In the genomic region with DNA sequence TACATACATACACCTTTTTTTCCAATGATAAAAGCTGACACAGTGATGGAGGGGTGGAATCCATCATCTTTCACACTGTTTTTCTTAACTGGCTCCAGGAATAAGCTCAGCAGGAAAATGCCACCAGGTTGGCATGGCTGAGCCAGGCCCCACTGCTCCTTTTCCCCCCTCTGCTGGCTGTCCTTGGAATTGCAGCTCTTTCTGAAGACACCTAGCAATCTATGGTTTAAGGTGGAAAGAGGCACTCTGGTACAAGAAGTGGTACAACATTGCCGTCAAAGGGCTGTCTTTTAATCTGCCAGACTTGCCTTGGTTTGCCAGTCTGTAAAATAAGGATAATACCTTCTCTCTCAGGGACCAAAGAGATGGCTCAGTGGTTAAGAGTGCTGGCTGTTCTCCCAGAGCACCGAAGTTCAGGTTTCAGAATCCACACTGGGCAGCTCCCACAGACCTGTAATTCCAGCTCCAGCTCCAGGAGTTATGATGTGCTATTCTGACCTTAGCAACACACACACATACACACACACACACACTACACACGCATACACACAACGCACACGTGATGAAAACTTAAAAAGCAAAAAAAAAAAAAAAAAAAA, we compare ENCODE assay signal across 9 mouse cellular contexts. TPM values are rescaled to one million over a fixed set of nuclear protein-coding genes. Genes with fewer than 3 reads are reported as not detected.
DNase-seq lines count a peak whose midpoint lies in the region; ATAC-seq and TF ChIP-seq lines count a peak whose summit lies in the region.
"Had no signal": no experiment of that assay in that cellular context is flagged by ENCODE, and none has a peak within 500 bp of the region (broad histone marks: within the 10 kb centered on the region; RNA-seq: fewer than 3 reads in every experiment).

No protein-coding gene starts in this region.

- no peaks in the 10 kb centered on the region for H3K9me3 ChIP-seq in kidney, embryonic 15.5 days (replicated peaks)
- H3K9me3 ChIP-seq in liver, embryonic 11.5 days (ENCODE audit: control insufficient read depth, low read length): no peaks in the 10 kb centered on the region

- TF ChIP-seq CTCF in kidney, adult 2 months (conservative IDR thresholded peaks at IDR 0.05; ENCODE audit: insufficient read depth, insufficient read length, low read depth, low read length): peak; percentile 90
- TF ChIP-seq CTCF in olfactory bulb, adult 2 months (IDR thresholded peaks at IDR 0.05; ENCODE audit: insufficient read depth, low read depth, low read length): peak; percentile 83
- TF ChIP-seq CTCF in thymus, adult 2 months (IDR thresholded peaks at IDR 0.05; ENCODE audit: borderline replicate concordance, control insufficient read depth, extremely low read depth, insufficient read depth, low read length, poor library complexity): peak; percentile 80; the same call in 1 of the 2 replicates

- WGBS in kidney, adult 2 months: 53% methylated on average over 5 of the region's 5 CpGs
- 55% methylated on average over 5 of the region's 5 CpGs for WGBS in kidney, embryonic 15.5 days
- WGBS in liver, embryonic 11.5 days: 68% methylated on average over 5 of the region's 5 CpGs
- 75% methylated on average over 5 of the region's 5 CpGs for WGBS in olfactory bulb, adult 2 months
- WGBS in thymus, adult 2 months: 68% methylated on average over 5 of the region's 5 CpGs

- no peaks in the 10 kb centered on the region for H3K27me3 ChIP-seq in kidney, adult 2 months (replicated peaks; ENCODE audit: control insufficient read depth, insufficient read depth, low read length)
- H3K27me3 ChIP-seq in kidney, embryonic 15.5 days: no peaks in the 10 kb centered on the region
- H3K27me3 ChIP-seq in liver, embryonic 11.5 days (replicated peaks; ENCODE audit: control insufficient read depth, insufficient read depth, low read length): no peaks in the 10 kb centered on the region
- H3K27me3 ChIP-seq in thymus, adult 2 months (ENCODE audit: control insufficient read depth, insufficient read depth, low read length): no peaks in the 10 kb centered on the region

- no peaks in the 10 kb centered on the region for H3K36me3 ChIP-seq in kidney, adult 2 months (ENCODE audit: control insufficient read depth, insufficient read depth, low read length)
- H3K36me3 ChIP-seq in kidney, embryonic 15.5 days: no peaks in the 10 kb centered on the region
- no peaks in the 10 kb centered on the region for H3K36me3 ChIP-seq in liver, embryonic 11.5 days (ENCODE audit: control insufficient read depth, insufficient read depth, low read length)
- no peaks in the 10 kb centered on the region for H3K36me3 ChIP-seq in thymus, adult 2 months (ENCODE audit: control insufficient read depth, insufficient read depth, low read length)

- H3K27ac ChIP-seq in kidney, adult 2 months (ENCODE audit: insufficient read depth, low read depth, low read length): no peak overlapping the region
- no peak overlapping the region for H3K27ac ChIP-seq in kidney, embryonic 15.5 days
- H3K27ac ChIP-seq in liver, embryonic 11.5 days (ENCODE audit: low read depth, low read length): no peak overlapping the region
- H3K27ac ChIP-seq in olfactory bulb, adult 2 months (ENCODE audit: insufficient read depth, low read depth, low read length): no peak overlapping the region
- no peak overlapping the region for H3K27ac ChIP-seq in thymus, adult 2 months (ENCODE audit: control insufficient read depth, insufficient read depth, low read length)

- no peak overlapping the region for H3K9ac ChIP-seq in kidney, embryonic 15.5 days
- H3K9ac ChIP-seq in liver, embryonic 11.5 days (ENCODE audit: low read depth, low read length): no peak overlapping the region

- peak; percentile 80 for DNase-seq in kidney, adult 2 months
- DNase-seq in cerebellum, adult 9-10 months: peak; percentile 82
- DNase-seq in gastrocnemius, adult 18-20 months (ENCODE audit: low spot score): peak; percentile 85
- peak; percentile 82 for DNase-seq in kidney, adult 9 months
- peak; percentile 69 for DNase-seq in liver, embryonic 11.5 days (ENCODE audit: low spot score)
- peak; percentile 85 for DNase-seq in thymus, adult 2 months

- no peaks in the 10 kb centered on the region for H3K4me1 ChIP-seq in kidney, adult 2 months (ENCODE audit: control insufficient read depth, insufficient read depth, low read length)
- no peaks in the 10 kb centered on the region for H3K4me1 ChIP-seq in kidney, embryonic 15.5 days
- H3K4me1 ChIP-seq in liver, embryonic 11.5 days (replicated peaks; ENCODE audit: control insufficient read depth, insufficient read depth, low read length): no peaks in the 10 kb centered on the region
- H3K4me1 ChIP-seq in olfactory bulb, adult 2 months (ENCODE audit: control insufficient read depth, insufficient read depth, low read length): no peaks in the 10 kb centered on the region
- no peaks in the 10 kb centered on the region for H3K4me1 ChIP-seq in thymus, adult 2 months (replicated peaks; ENCODE audit: control insufficient read depth, insufficient read depth, low read length)

- H3K4me2 ChIP-seq in kidney, embryonic 15.5 days: no peak overlapping the region
- no peak overlapping the region for H3K4me2 ChIP-seq in liver, embryonic 11.5 days

- no peak overlapping the region for H3K4me3 ChIP-seq in kidney, adult 2 months (ENCODE audit: insufficient read depth, low read depth, low read length)
- no peak overlapping the region for H3K4me3 ChIP-seq in kidney, embryonic 15.5 days (replicated peaks)
- no peak overlapping the region for H3K4me3 ChIP-seq in liver, embryonic 11.5 days (ENCODE audit: low read depth, low read length)
- H3K4me3 ChIP-seq in olfactory bulb, adult 2 months (ENCODE audit: insufficient read depth, low read depth, low read length): no peak overlapping the region
- no peak overlapping the region for H3K4me3 ChIP-seq in thymus, adult 2 months (ENCODE audit: control insufficient read depth, insufficient read depth, low read length)
- H3K4me3 ChIP-seq: erythroblast, embryonic 14.5 days had no signal

- no peak for ATAC-seq in kidney, embryonic 15.5 days (replicated peaks; ENCODE audit: low FRiP score)
- no peak for ATAC-seq in liver, embryonic 11.5 days (replicated peaks; ENCODE audit: low FRiP score)

- TF ChIP-seq POLR2A in kidney, adult 2 months (IDR thresholded peaks at IDR 0.05; ENCODE audit: low read depth, low read length): no peak
- no peak for TF ChIP-seq POLR2A in olfactory bulb, adult 2 months (IDR thresholded peaks at IDR 0.05; ENCODE audit: insufficient read depth, low read depth, low read length)
- no peak for TF ChIP-seq POLR2A in thymus, adult 2 months (IDR thresholded peaks at IDR 0.05; ENCODE audit: control insufficient read depth, extremely low read depth, insufficient read depth, low read length, poor library complexity)

RNA-seq across cellular contexts. Expression of gene 5730455P16Rik, which starts 25.9 kb away (rescaled TPM):
- 4.1 and 5.0 TPM in 2 replicates for polyA plus RNA-seq in kidney, adult 2 months (2012; rRNA removed)
- polyA plus RNA-seq in kidney, embryonic 15.5 days (2015; fragmentation: Nextera tagmentation; extraction: Ambion mirVana): 20.7 and 21.2 TPM in 2 replicates
- total RNA-seq in gastrocnemius, adult 18-20 months (2021): 10 to 100 TPM; 34.3 to 35.0 TPM
- 15.9 and 16.1 TPM in 2 replicates for polyA plus RNA-seq in liver, embryonic 11.5 days (2014; fragmentation: Nextera tagmentation; extraction: Ambion mirVana)
- polyA plus RNA-seq in olfactory bulb, adult 2 months (2012; ENCODE audit: insufficient read depth, insufficient read length, low replicate concordance, missing spikeins): not detected in 2 replicates
- 5.4 and 8.6 TPM in 2 replicates for polyA plus RNA-seq in thymus, adult 2 months (2012; rRNA removed)

RNA-seq across cellular contexts. Expression of gene Zfp207, which starts 31.1 kb away (rescaled TPM):
- polyA plus RNA-seq in kidney, adult 2 months (2012; rRNA removed): 66.8 and 72.8 TPM in 2 replicates
- polyA plus RNA-seq in kidney, embryonic 15.5 days (2015; fragmentation: Nextera tagmentation; extraction: Ambion mirVana): 243 and 252 TPM in 2 replicates
- 10 to 100 TPM; 55.4 to 55.5 TPM for total RNA-seq in gastrocnemius, adult 18-20 months (2021)
- polyA plus RNA-seq in liver, embryonic 11.5 days (2014; fragmentation: Nextera tagmentation; extraction: Ambion mirVana): 244 and 245 TPM in 2 replicates
- polyA plus RNA-seq in olfactory bulb, adult 2 months (2012; ENCODE audit: insufficient read depth, insufficient read length, low replicate concordance, missing spikeins): 162 and 401 TPM in 2 replicates
- 243 and 267 TPM in 2 replicates for polyA plus RNA-seq in thymus, adult 2 months (2012; rRNA removed)

RNA-seq across cellular contexts. Expression of gene Rhbdl3, which starts 51.2 kb away (rescaled TPM):
- 2.6 and 2.8 TPM in 2 replicates for polyA plus RNA-seq in kidney, adult 2 months (2012; rRNA removed)
- 2.5 and 2.9 TPM in 2 replicates for polyA plus RNA-seq in kidney, embryonic 15.5 days (2015; fragmentation: Nextera tagmentation; extraction: Ambion mirVana)
- total RNA-seq in gastrocnemius, adult 18-20 months (2021): 1 to 10 TPM; 4.2 to 5.1 TPM
- polyA plus RNA-seq in liver, embryonic 11.5 days (2014; fragmentation: Nextera tagmentation; extraction: Ambion mirVana): 0.29 and 0.60 TPM in 2 replicates
- polyA plus RNA-seq in olfactory bulb, adult 2 months (2012; ENCODE audit: insufficient read depth, insufficient read length, low replicate concordance, missing spikeins): not detected in 2 replicates
- polyA plus RNA-seq in thymus, adult 2 months (2012; rRNA removed): 8.7 and 9.6 TPM in 2 replicates
- polyA plus RNA-seq: erythroblast, embryonic 14.5 days had no signal
